Mouse (Mus musculus) stomach, embryonic 16.5 days (tissue): Measurements from ENCODE around the gene Gm10031. TPM values are rescaled to one million over a fixed set of nuclear protein-coding genes. Genes with fewer than 3 reads are reported as not detected.

Experiments
- ATAC-seq: fragments of 200-750 bp; cut with Nextera tagmentation; 2 replicates; pipeline ENCODE4 v1.8.0; 2017; ENCODE audit warnings: moderate number of reproducible peaks, moderate TSS enrichment; ENCODE audit not compliant: insufficient read depth, low FRiP score
- H3K27ac ChIP-seq: fragments of 300-500 bp; sonication (generic); 2 replicates; pipeline ENCODE4 v1.5.1; 2014; ENCODE audit warnings: low read length
- H3K27me3 ChIP-seq: fragments of 300-500 bp; sonication (generic); 2 replicates; pipeline ENCODE4 v1.6.1; 2014; ENCODE audit warnings: low read length, control low read depth, mixed read lengths; ENCODE audit not compliant: control insufficient read depth, insufficient read depth
- H3K36me3 ChIP-seq: fragments of 300-500 bp; sonication (generic); 2 replicates; pipeline ENCODE4 v1.6.1; 2014; ENCODE audit warnings: low read length; ENCODE audit not compliant: control insufficient read depth, insufficient read depth
- H3K4me1 ChIP-seq: fragments of 300-500 bp; sonication (generic); 2 replicates; pipeline ENCODE4 v1.6.1; 2014; ENCODE audit warnings: low read length, control low read depth, mixed read lengths; ENCODE audit not compliant: control insufficient read depth, insufficient read depth
- H3K4me2 ChIP-seq: fragments of 300-500 bp; sonication (generic); 2 replicates; pipeline ENCODE4 v1.6.1; 2014; ENCODE audit warnings: low read depth, low read length, mixed read lengths
- H3K4me3 ChIP-seq: fragments of 300-500 bp; sonication (generic); replicated peaks from 2 replicates; pipeline ENCODE4 v1.5.1; 2014; ENCODE audit warnings: mild to moderate bottlenecking, low read length
- H3K9ac ChIP-seq: fragments of 300-500 bp; sonication (generic); 2 replicates; pipeline ENCODE4 v1.6.1; 2014; ENCODE audit warnings: low read length
- H3K9me3 ChIP-seq: fragments of 300-500 bp; sonication (generic); replicated peaks from 2 replicates; pipeline ENCODE4 v1.6.1; 2016; ENCODE audit warnings: low read length, control low read depth; ENCODE audit not compliant: control insufficient read depth
- WGBS: fragments of 180-500 bp; shearing (Covaris S2); extraction: QIAGEN DNeasy Blood & Tissue Kit; methylation state at CpG from one replicate; pipeline ENCODE4 v1.1.7; 2014; 5-methylcytosine and 5-hydroxymethylcytosine counted together
- polyA plus RNA-seq: library from polyadenylated mRNA; unstranded; fragments of >200 nt; fragmentation: Nextera tagmentation; extraction: Ambion mirVana; gene quantifications from 2 replicates; pipeline ENCODE4 v1.2.1, GENCODE M21; 2015

Gm10031 gene
- polyA plus RNA-seq, 1 experiment from 2014 or later, result 0.09 TPM

DNA sequence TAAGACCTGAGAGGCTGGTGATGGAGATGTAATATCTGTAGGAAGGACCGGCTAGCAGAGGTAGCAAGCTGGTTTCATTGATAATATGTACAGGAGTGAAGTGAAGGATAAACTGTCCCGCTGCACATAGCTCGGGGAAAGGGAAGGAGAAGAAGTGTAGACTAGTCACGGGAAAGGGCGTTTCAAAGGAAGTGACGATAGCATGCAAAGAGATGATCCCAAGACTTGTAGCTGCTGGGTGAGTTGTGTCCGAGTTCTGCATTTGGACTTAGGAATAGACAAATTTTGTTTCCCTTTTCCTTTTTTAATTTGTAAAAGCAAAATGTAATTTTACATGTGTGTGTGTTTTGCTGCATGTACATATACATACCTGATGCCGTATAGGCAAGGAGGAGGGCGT, 36.7 kb downstream of the Gm10031 start:
- Histone ChIP-seq H3K9me3 (no peaks in the 10 kb centered on the region), H3K9ac (no peak overlapping the region), H3K27ac (no peak overlapping the region), H3K4me2 (no peak overlapping the region), H3K36me3 (no peaks in the 10 kb centered on the region), H3K4me1 (no peaks in the 10 kb centered on the region), H3K4me3 (no peak overlapping the region), H3K27me3 (no peaks in the 10 kb centered on the region)
- no peak for ATAC-seq
- 84% methylated on average over 9 of the region's 9 CpGs for WGBS

DNA sequence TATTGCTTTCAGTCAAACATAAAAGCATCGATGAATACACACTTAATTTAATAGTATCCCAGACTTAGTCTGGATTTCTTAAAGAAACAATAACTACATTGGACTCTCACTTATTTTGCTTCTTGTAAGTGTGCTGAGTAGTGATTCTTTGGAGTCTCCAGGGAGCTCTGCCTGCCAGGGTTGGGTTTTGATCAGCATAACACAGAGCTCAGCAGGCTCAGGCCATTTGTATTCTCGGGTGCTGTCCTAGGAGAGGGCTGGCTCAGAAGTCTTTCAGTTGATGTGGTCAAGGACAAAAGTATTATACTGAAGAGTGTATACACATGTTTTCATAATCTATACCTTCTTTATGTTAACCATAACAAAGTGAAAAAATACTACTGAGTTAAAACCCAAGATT, 41.5 kb downstream of the Gm10031 start:
- H3K9me3 ChIP-seq, result no peaks in the 10 kb centered on the region
- no peak overlapping the region for H3K4me3 ChIP-seq
- H3K9ac ChIP-seq, result no peak overlapping the region
- WGBS, result 81% methylated on average over 2 of the region's 2 CpGs
- no peaks in the 10 kb centered on the region for H3K36me3 ChIP-seq
- no peak for ATAC-seq
- H3K27me3 ChIP-seq, result no peaks in the 10 kb centered on the region
- peaks cover 3% of the 10 kb centered on the region; the same call in 1 of the 2 replicates for H3K4me1 ChIP-seq
- H3K27ac ChIP-seq, result no peak overlapping the region
- no peak overlapping the region for H3K4me2 ChIP-seq

DNA sequence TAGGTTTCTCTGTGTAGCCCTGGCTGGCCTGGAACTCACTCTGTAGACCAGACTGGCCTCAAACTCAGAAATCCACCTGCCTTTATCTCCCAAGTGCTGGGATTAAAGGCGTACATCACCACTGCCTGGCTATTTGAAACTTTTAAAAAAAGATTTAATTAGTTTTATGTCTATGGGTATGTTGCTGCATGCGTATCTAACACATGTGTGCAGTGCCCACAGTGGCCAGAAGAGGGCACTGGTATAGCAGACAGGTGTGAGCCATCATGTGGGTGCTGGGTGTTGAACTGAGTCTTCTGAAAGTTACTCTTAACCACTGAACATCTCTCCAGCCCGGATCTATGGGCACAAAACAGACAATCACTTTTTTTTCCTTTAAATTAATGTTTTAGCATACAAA, 42.3 kb downstream of the Gm10031 start:
- H3K27me3 ChIP-seq, result no peaks in the 10 kb centered on the region
- no peaks in the 10 kb centered on the region for H3K9me3 ChIP-seq
- H3K4me2 ChIP-seq, result no peak overlapping the region
- H3K4me1 ChIP-seq, result peaks cover 3% of the 10 kb centered on the region; the same call in 1 of the 2 replicates
- ATAC-seq, result no peak
- H3K9ac ChIP-seq, result no peak overlapping the region
- 94% methylated on average over 3 of the region's 3 CpGs for WGBS
- H3K36me3 ChIP-seq, result no peaks in the 10 kb centered on the region
- H3K27ac ChIP-seq, result no peak overlapping the region
- H3K4me3 ChIP-seq, result no peak overlapping the region

DNA sequence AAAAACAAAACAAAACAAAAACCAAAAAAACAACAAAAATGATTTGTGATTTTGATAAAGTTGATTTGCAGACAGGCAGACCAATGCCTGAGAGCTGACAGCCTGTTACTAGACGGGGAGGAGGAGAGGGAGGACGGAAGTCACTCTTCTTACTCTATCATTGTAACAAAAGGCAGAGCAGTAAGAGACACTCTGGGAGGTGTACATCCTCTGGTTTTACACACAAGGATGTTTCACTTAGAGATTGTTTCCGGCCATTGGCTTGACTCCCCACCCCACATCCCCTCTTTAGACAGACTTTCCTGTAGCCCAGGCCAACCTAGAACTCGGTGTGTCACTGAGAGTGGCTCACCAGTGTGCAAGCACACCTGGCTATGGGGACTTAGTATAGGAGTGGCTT, 45.8 kb downstream of the Gm10031 start:
- Histone ChIP-seq H3K27ac (no peak overlapping the region), H3K36me3 (no peaks in the 10 kb centered on the region), H3K4me2 (no peak overlapping the region), H3K4me1 (peaks cover 3% of the 10 kb centered on the region), H3K9me3 (no peaks in the 10 kb centered on the region), H3K9ac (no peak overlapping the region), H3K4me3 (no peak overlapping the region), H3K27me3 (no peaks in the 10 kb centered on the region)
- WGBS, result 82% methylated on average over 4 of the region's 4 CpGs
- no peak for ATAC-seq

DNA sequence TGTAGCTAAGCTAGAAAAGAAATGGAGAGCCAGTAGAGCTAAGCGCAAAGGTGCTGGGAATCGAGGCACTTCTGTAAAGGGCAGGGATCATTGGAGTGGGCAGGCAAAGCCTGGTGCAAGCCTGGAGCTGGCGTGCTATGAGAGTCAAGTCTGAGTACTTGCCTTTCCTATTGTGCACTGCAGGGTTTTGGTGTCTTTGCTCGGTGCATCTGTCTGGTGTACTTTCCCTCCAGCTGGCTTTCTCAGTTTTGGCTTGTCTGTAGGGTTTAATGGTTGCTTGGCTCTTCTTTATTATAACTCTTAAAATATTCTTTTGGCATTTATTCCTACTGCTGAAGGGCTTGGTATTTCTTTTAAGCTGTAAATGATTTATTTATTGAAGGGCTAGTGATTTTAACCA, 49.1 kb downstream of the Gm10031 start:
- Histone ChIP-seq H3K9me3 (no peaks in the 10 kb centered on the region), H3K36me3 (no peaks in the 10 kb centered on the region), H3K27ac (no peak overlapping the region), H3K4me2 (no peak overlapping the region), H3K4me3 (no peak overlapping the region), H3K4me1 (peaks cover 2% of the 10 kb centered on the region), H3K9ac (no peak overlapping the region), H3K27me3 (no peaks in the 10 kb centered on the region)
- ATAC-seq, result no peak
- WGBS, result 73% methylated on average over 4 of the region's 4 CpGs

Other genes starting within 250 kb of the Gm10031 start
- gene Tdrd5, start 220.3 kb upstream of the Gm10031 start, polyA plus RNA-seq, result 0.55 and 0.62 TPM in 2 replicates
- gene Nphs2, start 213.3 kb upstream of the Gm10031 start, polyA plus RNA-seq, result not detected in 2 replicates
- gene Gm2000, start 158.0 kb upstream of the Gm10031 start, polyA plus RNA-seq, result 833 and 849 TPM in 2 replicates
- 0.22 and 0.29 TPM in 2 replicates for gene Axdnd1, start 102.9 kb upstream of the Gm10031 start, polyA plus RNA-seq
- 44.7 and 46.8 TPM in 2 replicates for gene Soat1, start 49.7 kb upstream of the Gm10031 start, polyA plus RNA-seq
- 3.1 and 3.6 TPM in 2 replicates for gene Abl2, start 34.8 kb downstream of the Gm10031 start, polyA plus RNA-seq
- gene Tor3a, start 150.3 kb downstream of the Gm10031 start, polyA plus RNA-seq, result 14.6 and 19.2 TPM in 2 replicates
- 33.2 and 37.1 TPM in 2 replicates for gene Fam20b, start 195.1 kb downstream of the Gm10031 start, polyA plus RNA-seq